Mouse (Mus musculus) megakaryocyte-erythroid progenitor cell, adult 5-6 weeks (primary cell): ENCODE data around the gene Tlx2. TPM values are rescaled to one million over a fixed set of nuclear protein-coding genes. Genes with fewer than 3 reads are reported as not detected.

Source experiments
- ATAC-seq: replicated peaks from 2 replicates; pipeline ENCODE4 v1.8.0; 2016; ENCODE audit warnings: mild to moderate bottlenecking, inconsistent platforms; ENCODE audit not compliant: severe bottlenecking, poor library complexity, low FRiP score, low TSS enrichment
- total RNA-seq, 2 experiments: library from RNA; stranded (forward) in 1 of 2; stranded (reverse) in 1 of 2; fragments of 200-1000, 215-1000 nt in 1 of 2; fragments of >200 nt in 1 of 2; fragmentation: Nextera tagmentation in 1 of 2; gene quantifications; 2 replicates each; pipeline ENCODE4 v1.2.3; 2014 to 2017

Tlx2 gene
- total RNA-seq, 2 experiments from 2014 or later, result not detected

DNA sequence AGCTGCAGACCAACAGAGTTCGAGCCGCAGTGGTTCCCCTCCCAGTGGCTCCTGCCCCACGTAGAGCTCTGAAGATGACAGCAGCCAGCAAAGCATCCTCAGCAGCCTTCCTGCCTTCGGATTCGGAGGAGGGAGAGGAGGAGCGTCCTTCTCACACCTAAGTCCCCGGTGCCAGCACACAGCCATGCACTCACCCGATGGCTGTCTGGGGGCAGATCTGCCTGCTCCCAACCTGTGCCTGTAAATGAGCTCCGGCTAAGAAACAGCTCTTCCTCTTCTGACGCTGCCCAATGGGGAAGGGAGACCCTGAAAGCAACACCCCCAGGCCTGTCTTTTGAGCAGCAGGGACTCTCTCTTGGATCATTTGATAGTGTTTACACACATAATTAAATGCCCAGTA is 40.3 kb downstream of the Tlx2 start:
- no peak for ATAC-seq

DNA sequence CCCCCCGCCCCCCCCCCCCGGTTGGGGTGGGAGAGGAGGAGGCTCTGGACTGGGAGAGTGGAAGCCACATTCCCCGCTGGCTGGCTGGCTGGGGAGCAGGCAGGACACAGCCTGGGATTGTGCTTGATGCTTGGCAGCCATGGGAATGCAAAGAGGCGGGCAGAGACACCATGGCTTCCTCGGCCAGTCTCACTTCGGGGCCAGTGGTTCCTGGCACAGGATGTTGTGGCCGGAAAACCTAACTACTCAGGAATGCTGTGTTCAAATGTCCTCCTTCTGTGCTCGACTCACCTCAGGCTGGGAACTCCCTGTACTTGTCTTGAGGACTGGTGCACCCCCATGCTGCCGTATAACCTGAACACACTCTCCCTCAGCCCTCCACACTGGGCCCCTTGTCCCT is 42.4 kb downstream of the Tlx2 start:
- ATAC-seq, result no peak

DNA sequence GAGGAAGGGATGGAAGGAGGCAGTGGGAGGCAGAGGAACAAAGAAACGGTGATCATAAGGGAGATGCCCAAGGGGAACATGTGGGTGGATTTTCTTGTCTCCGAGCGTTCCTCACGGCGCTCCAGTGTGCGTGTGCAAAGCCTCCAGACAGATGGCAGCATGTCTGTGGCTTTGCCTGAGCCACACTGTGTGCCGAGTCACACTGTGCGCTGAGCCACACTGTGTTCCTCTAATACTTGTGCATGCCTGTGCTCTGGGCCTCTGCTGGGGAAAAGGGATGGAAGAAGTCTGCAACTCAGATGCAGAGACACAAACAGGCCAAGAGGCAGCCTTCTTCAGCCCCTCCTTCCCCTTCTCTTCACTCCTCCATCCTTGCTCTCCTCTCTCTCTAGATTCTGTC is 42.8 kb downstream of the Tlx2 start:
- no peak for ATAC-seq

DNA sequence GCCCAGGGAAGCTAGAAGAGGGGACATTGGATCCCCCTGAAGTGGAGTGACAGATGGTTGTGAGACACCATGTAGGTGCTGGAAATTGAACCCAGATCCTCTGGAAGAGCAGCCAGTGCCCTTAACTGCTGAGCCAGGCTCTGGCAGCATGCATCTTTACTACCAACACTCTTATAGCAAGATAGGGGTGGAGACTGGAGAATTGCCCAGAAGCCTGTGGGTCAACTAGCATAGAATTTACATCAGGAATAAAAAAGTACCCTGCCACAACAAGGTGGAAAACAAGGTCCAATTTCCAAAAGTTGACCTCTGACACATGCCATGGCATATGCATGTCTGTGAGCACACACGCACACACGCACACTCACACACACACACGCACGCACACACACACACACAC is 44.9 kb downstream of the Tlx2 start:
- no peak for ATAC-seq

DNA sequence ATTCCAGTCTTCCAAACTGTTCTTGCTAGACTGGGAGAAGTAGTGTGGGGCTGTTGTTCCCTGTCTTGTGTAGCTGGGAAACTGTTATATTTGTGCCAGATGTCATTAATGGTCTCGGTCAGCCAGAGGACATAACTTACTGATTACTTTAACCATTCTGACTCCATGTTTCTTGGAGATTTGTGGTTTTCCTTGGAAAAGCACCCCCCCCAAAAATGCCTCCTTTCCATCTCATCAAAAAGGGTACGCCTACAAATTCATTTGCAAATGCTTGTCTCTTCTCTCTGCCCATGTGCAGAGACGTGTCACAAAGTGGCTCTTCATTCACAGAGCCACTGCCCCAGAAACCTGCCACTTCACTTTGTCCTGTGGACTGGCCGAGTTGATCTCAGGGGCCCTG is 45.7 kb downstream of the Tlx2 start:
- no peak for ATAC-seq

DNA sequence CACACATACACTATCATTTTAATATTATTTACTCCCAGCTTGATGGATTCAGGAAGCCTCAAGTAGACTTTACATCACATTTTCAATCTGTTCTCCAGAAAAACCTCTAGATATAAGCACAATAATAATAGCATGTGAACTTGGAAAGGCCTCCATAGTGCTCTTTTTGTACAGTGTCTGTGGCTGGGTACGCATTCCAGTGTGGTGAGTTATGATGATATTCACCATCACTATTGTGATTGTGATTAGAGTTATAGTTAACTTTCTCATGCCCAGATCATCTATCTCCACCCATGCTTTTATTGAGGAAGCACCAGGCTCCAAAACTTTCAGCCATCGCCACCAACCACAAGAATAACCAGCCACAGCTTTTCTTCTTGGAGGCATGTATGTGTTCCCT is 46.3 kb downstream of the Tlx2 start:
- ATAC-seq, result no peak

DNA sequence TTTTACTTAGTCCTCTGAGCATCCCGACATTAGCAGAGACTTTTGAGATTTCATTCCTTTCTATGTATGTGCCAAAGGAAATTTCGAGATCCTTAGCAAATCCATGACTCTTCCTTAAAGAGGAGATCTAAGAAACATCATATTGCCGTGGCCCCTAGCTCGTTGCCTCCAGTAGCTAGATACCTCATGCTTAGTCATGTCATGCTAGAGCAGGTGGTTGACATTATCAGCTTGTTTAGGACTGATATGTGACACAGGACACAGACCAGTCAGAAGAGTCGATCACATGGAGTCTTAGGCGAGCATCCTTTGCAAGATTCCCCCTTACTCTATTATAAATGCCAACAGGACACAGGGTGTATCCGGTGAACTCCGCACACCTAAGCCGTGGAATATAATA is 47.1 kb downstream of the Tlx2 start:
- no peak for ATAC-seq

DNA sequence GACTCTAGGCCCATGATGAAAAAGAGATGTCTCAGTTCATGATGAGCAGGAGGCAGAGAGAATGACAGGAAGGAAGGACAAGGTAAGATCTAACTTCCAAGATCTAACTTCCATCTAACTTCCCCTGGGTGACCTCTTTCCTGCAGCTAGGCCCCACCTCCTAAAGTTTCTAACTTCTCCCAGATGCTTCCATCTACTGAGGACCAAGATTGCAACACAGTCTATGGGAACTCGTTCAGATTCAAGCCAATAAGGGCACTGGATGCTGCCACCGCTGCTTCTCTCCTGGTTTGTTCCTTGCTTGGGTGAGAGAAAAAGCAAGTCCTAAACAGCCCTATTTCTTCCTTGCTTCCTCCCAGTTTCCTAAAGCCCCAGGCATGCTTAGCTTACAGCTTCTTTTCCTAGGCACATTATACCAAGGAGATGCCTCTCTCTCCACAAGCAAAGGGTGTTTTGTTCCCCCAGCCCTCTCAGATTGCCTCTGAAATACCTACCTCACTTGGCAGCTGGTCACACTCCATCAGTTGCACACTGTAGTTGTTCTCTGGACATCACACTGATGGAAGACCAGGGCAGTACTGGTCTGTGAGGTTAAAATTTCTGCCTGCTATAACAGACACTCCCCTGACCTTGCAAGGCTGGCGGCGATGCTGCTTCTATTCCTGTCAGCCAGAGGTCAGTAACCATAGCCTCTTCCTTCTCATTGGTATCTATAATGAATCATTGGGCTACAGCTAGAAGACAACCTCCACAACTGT is 49.1 kb downstream of the Tlx2 start:
- ATAC-seq, result no peak

DNA sequence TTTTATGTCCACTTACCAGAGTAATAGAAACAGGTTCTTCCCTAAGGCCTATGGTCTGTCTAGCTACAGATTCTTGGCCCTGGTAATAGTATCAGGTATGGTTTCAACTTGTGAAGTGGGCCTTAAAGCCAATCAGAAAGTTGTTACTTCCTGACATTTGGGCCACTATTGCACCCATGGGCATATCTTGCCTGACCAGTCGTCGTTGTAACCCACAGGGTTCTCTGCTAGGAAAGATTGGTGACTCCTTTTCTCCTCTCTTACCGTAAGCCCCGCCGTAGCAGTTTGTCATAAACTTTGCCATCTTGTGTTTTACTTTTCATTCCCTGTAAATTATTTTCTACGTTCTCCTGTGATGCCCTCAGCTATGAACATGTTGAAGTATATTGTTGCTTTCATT is 50.0 kb downstream of the Tlx2 start:
- peak; percentile 72 for ATAC-seq

DNA sequence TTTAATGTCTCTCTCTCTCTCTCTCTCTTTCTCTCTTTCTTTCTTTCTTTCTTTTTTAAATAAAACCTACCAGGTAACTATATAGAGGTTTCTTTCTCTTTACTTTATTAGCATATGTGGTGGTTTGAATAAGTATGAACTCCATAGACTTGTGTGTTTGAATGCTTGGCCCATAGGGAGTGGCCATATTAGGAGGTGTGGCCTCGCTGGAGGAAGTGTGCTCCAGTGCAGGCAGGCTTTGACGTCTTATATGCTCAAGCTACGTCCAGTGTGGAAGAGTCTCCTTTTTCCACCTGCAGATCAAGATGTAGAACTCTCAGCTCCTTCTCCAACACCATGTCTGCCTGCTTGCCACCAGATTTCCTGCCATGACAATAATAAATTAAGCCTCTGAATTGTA is 51.0 kb downstream of the Tlx2 start:
- ATAC-seq, result no peak

Other genes with a start within 250 kb of the Tlx2 start
- not detected in 2 replicates for gene Sema4f, start 130.5 kb downstream of the Tlx2 start, total RNA-seq (2014; fragmentation: Nextera tagmentation)
- not detected in 2 replicates for gene Sema4f, start 130.5 kb downstream of the Tlx2 start, total RNA-seq (2017)
- gene M1ap, start 123.4 kb downstream of the Tlx2 start, total RNA-seq (2014; fragmentation: Nextera tagmentation), result 11.4 and 16.2 TPM in 2 replicates
- 7.5 and 10.2 TPM in 2 replicates for gene M1ap, start 123.4 kb downstream of the Tlx2 start, total RNA-seq (2017)
- gene Dok1, start 36.8 kb downstream of the Tlx2 start, total RNA-seq (2014; fragmentation: Nextera tagmentation), result 15.0 and 25.0 TPM in 2 replicates
- 24.2 and 46.1 TPM in 2 replicates for gene Dok1, start 36.8 kb downstream of the Tlx2 start, total RNA-seq (2017)
- gene Loxl3, start 36.1 kb downstream of the Tlx2 start, total RNA-seq (2014; fragmentation: Nextera tagmentation), result 0.67 and 8.2 TPM in 2 replicates
- gene Loxl3, start 36.1 kb downstream of the Tlx2 start, total RNA-seq (2017), result 0.61 and 0.88 TPM in 2 replicates
- gene Aup1, start 15.8 kb downstream of the Tlx2 start, total RNA-seq (2014; fragmentation: Nextera tagmentation), result 246 and 368 TPM in 2 replicates
- 115 and 128 TPM in 2 replicates for gene Aup1, start 15.8 kb downstream of the Tlx2 start, total RNA-seq (2017)
- 225 and 296 TPM in 2 replicates for gene Htra2, start 15.0 kb downstream of the Tlx2 start, total RNA-seq (2014; fragmentation: Nextera tagmentation)
- 97.5 and 128 TPM in 2 replicates for gene Htra2, start 15.0 kb downstream of the Tlx2 start, total RNA-seq (2017)
- gene Dqx1, start 12.4 kb downstream of the Tlx2 start, total RNA-seq (2014; fragmentation: Nextera tagmentation), result 6.0 and 7.9 TPM in 2 replicates
- gene Dqx1, start 12.4 kb downstream of the Tlx2 start, total RNA-seq (2017), result 0.56 and 1.0 TPM in 2 replicates
- gene Pcgf1, start 7.6 kb upstream of the Tlx2 start, total RNA-seq (2014; fragmentation: Nextera tagmentation), result 25.1 and 27.3 TPM in 2 replicates
- 7.2 and 12.7 TPM in 2 replicates for gene Pcgf1, start 7.6 kb upstream of the Tlx2 start, total RNA-seq (2017)
- not detected in 2 replicates for gene Lbx2, start 16.1 kb upstream of the Tlx2 start, total RNA-seq (2014; fragmentation: Nextera tagmentation)
- gene Lbx2, start 16.1 kb upstream of the Tlx2 start, total RNA-seq (2017), result not detected in 2 replicates
- 11.3 and 11.7 TPM in 2 replicates for gene Ccdc142, start 31.3 kb upstream of the Tlx2 start, total RNA-seq (2014; fragmentation: Nextera tagmentation)
- gene Ccdc142, start 31.3 kb upstream of the Tlx2 start, total RNA-seq (2017), result 0.38 and 13.3 TPM in 2 replicates
- 7.7 and 8.3 TPM in 2 replicates for gene Gm42688, start 31.3 kb upstream of the Tlx2 start, total RNA-seq (2014; fragmentation: Nextera tagmentation)
- gene Gm42688, start 31.3 kb upstream of the Tlx2 start, total RNA-seq (2017), result 3.0 and 5.4 TPM in 2 replicates
- 50.1 and 97.7 TPM in 2 replicates for gene Mrpl53, start 38.7 kb upstream of the Tlx2 start, total RNA-seq (2014; fragmentation: Nextera tagmentation)
- gene Mrpl53, start 38.7 kb upstream of the Tlx2 start, total RNA-seq (2017), result 37.2 and 37.5 TPM in 2 replicates
- 76.2 and 97.3 TPM in 2 replicates for gene Mogs, start 45.2 kb upstream of the Tlx2 start, total RNA-seq (2014; fragmentation: Nextera tagmentation)
- 88.3 and 127 TPM in 2 replicates for gene Mogs, start 45.2 kb upstream of the Tlx2 start, total RNA-seq (2017)
- 29.1 and 56.6 TPM in 2 replicates for gene Wbp1, start 51.3 kb upstream of the Tlx2 start, total RNA-seq (2014; fragmentation: Nextera tagmentation)
- 61.5 and 75.1 TPM in 2 replicates for gene Wbp1, start 51.3 kb upstream of the Tlx2 start, total RNA-seq (2017)
- gene Ino80b, start 55.1 kb upstream of the Tlx2 start, total RNA-seq (2014; fragmentation: Nextera tagmentation), result 11.2 and 20.1 TPM in 2 replicates
- gene Ino80b, start 55.1 kb upstream of the Tlx2 start, total RNA-seq (2017), result 28.8 and 32.8 TPM in 2 replicates
- gene Rtkn, start 65.2 kb upstream of the Tlx2 start, total RNA-seq (2014; fragmentation: Nextera tagmentation), result 0.49 TPM in 1 of 2 replicates, not detected in the other
- 0.42 TPM in 1 of 2 replicates, not detected in the other for gene Rtkn, start 65.2 kb upstream of the Tlx2 start, total RNA-seq (2017)
- 4.5 TPM in 1 of 2 replicates, not detected in the other for gene Wdr54, start 86.1 kb upstream of the Tlx2 start, total RNA-seq (2014; fragmentation: Nextera tagmentation)
- not detected in 2 replicates for gene Wdr54, start 86.1 kb upstream of the Tlx2 start, total RNA-seq (2017)
- 0.52 TPM in 1 of 2 replicates, not detected in the other for gene 1700003E16Rik, start 86.1 kb upstream of the Tlx2 start, total RNA-seq (2014; fragmentation: Nextera tagmentation)
- not detected in 2 replicates for gene 1700003E16Rik, start 86.1 kb upstream of the Tlx2 start, total RNA-seq (2017)
- 45.8 and 68.1 TPM in 2 replicates for gene Dctn1, start 95.6 kb upstream of the Tlx2 start, total RNA-seq (2014; fragmentation: Nextera tagmentation)
- 30.5 and 42.4 TPM in 2 replicates for gene Dctn1, start 95.6 kb upstream of the Tlx2 start, total RNA-seq (2017)
- not detected in 2 replicates for gene Slc4a5, start 149.5 kb upstream of the Tlx2 start, total RNA-seq (2014; fragmentation: Nextera tagmentation)
- gene Slc4a5, start 149.5 kb upstream of the Tlx2 start, total RNA-seq (2017), result 0.91 TPM in 1 of 2 replicates, not detected in the other